Mouse (Mus musculus) lung, postnatal 36 days (tissue): Measurements from ENCODE around the gene Slc47a1.
A peak's percentile ranks its signal among the peaks of the same experiment; 100 is the strongest.
"Not testable (repeated sequence)": the region's sequence is repeated elsewhere in the genome, so short reads cannot be mapped to it uniquely, and the experiment has no call there.

ENCODE experiments used
- DNase-seq: peaks from one replicate; pipeline ENCODE4 v3.0.0; 2022; ENCODE audit warnings: mixed read lengths

Slc47a1 gene

DNA sequence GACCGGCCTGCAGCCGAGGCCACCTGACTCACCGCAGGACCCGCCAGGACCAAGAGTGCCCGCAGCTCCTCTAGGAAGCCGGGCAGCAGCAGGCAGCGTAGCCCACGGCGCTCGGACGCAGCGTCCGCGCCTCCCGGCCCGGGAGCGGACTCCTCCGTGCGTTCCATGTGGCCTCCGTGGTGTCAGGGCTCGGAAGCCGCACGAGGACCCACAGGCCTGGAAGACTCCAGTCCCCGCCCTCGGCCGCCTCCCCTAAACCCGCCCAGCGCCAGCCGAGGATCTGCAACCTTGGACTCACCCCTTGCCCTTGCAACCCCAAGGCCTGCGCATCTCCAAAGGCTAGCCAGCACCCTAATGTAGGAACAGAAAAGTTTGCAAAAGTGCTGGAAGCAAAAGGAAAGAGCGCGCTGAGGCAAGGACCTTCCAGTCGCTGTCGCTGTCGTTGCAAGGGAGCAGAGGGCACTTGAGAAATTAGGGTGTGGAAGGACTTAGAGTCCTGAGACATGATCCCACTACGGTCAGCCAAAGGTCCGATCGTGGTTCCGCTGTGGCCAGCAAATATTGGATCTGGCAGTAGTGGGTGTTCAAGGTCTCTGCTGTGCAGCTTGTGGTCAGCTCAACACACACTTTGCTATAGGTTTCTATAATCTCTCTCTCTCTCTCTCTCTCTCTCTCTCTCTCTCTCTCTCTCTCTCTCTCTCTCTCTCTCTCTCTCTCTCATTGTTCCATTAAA is at the start of gene Slc47a1:
TSS of gene Slc47a1 (minus strand) at position 465 of the 733 bp plus-strand sequence.
- peak; percentile 27 for DNase-seq

GRCm38 (mm10) chr11:61419253-61419652 is 41.1 kb upstream of the Slc47a1 start:
- DNase-seq = no peak

- peak; percentile 93 for DNase-seq
Measured at GRCm38 (mm10) chr11:61417945-61418551, 39.9 kb upstream of the Slc47a1 start.

GRCm38 (mm10) chr11:61416540-61416939 is 38.4 kb upstream of the Slc47a1 start:
- peak; percentile 30 for DNase-seq

DNA sequence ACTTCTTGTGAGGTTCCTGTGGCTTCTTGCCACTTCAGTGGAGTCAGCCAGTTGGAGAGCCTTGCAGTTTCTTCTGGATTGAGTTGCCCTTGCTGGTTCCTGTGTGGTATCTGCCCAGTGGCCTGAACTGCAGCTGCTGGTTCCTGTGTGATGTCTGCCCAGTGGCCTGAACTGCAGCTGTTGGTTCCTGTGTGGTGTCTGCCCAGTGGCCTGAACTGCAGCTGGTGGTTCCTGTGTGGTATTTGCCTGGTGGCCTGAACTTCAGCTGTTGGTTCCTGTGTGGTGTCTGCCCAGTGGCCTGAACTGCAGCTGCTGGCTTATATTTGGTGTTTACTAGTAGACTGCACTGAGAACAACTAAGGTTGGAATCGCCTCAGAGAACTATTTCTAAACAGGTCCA is 37.3 kb upstream of the Slc47a1 start:
- DNase-seq = no peak

GRCm38 (mm10) chr11:61414560-61414959 is 36.4 kb upstream of the Slc47a1 start:
- DNase-seq = no peak

DNA sequence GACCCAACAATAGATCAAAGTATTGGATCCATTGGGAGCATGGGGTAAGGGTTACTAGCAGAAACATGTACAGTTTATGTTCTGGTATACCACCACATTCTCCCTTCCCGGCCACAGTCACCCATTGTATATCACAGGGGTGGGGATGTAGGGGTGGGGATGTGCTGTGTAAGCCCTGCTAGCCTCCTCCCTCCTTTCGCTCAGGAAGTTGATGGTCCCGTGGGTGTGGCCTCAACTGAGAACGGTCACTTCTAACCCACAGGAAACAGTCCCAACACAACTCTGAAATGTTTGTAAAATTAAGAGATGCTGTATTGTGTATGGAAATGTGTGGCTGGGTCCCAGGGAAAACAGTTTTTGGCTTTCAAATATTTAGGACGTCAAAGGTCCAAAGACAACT is 35.3 kb upstream of the Slc47a1 start:
- DNase-seq = no peak

DNA sequence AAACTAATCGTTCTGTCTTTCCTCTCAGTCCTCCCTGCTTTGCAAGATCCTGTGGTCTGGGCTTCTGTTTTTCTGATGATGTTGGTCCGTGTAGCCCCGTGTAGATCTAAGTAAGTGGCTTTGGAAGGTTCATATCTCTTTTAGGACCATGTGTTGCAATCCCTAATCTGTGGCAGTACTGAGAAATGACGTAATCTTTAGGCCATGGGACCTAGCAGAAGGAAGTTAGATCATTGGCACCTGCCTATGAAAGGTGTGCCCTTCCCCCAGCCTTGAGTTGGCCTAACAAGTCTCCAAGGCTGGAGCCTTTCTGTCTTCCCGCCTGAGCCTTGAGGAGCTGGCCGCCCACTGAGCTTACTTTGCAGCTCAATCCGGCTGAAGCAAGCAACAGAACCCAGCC is 33.7 kb upstream of the Slc47a1 start:
- DNase-seq = peak; percentile 41

DNA sequence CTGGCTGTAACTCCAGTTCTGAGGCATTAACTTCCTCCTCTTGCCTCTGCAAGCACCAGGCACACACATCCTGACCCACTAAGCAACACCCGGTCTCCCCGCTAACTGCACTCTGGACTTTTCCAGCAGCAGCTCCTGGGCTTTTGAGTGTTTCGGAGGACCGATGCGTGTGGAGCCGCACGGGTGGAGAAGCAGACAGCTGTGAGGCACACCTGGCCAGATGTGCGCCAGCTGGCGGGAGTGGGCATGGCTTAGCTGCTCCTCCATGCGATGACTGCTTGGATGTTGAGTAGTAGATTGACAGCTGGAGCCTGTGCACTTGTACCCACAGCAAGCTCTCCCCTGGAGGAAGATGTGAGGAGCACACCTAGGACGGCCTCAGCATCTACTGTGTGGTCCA is 33.1 kb upstream of the Slc47a1 start:
- no peak for DNase-seq

DNA sequence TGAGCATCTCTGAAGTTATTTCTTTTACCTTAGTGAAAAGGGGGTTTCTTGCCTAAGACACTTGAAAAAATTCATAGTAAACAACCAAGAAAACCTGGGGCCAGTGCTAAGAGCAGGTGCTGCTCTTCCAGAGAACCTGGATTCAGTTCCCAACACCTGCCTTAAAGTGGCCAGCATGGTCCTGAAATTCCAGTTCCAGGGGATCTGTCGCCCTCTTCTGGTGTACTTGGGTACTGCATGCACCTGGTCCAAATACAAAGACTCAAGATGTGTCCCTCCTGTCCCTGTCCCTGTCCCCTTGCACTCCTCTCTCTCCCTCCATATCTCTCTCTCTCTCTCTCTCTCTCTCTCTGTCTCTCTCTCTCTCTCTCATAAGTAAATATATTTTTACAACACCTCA is 32.0 kb upstream of the Slc47a1 start:
- DNase-seq = peak; percentile 94

DNA sequence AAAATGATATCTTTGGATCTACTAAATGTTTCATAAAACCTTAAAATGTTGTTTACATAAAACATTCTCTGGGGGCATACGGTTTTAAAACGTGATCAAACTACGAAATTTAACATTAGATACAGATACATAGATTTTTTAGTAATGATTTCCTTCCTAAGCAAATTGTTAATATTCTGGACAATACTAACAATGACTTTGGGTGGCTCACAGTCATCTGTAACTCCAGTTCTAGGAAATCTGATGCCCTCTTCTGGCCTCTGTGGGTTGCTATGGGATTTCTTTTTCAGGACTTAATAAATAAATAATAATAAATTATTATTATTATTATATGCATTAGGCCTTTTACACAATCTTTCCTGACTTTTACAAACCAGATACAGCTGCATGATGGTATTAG is 30.9 kb upstream of the Slc47a1 start:
- DNase-seq = peak; percentile 69

GRCm38 (mm10) chr11:61408184-61409027 is 30.3 kb upstream of the Slc47a1 start:
- peak; percentile 82 for DNase-seq

- peak; percentile 94 for DNase-seq
Measured at GRCm38 (mm10) chr11:61407638-61408183, 29.6 kb upstream of the Slc47a1 start.

DNA sequence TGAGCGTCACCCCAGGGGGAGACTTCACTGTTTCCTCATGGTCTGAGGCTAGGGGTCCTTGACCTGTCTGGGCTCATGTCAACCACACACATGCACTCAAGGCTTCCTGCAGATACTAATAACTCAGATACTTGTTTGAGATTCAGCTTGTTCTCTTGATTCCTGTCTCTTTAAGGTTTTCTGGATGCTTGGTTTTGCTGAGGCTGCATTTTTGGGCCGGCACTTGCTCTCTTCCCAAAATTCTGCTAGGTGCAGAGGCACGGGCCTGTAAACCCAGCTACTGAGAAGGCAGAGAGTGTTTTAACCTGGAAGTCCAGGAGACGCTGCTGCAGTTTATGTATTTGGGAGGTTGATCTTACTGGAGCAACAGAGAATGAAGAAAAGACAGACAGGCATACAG is 23.6 kb upstream of the Slc47a1 start:
- DNase-seq = no peak

GRCm38 (mm10) chr11:61400681-61401346 is 22.7 kb upstream of the Slc47a1 start:
- DNase-seq = no peak

GRCm38 (mm10) chr11:61397423-61398043 is 19.4 kb upstream of the Slc47a1 start:
- DNase-seq = not testable (repeated sequence)

DNA sequence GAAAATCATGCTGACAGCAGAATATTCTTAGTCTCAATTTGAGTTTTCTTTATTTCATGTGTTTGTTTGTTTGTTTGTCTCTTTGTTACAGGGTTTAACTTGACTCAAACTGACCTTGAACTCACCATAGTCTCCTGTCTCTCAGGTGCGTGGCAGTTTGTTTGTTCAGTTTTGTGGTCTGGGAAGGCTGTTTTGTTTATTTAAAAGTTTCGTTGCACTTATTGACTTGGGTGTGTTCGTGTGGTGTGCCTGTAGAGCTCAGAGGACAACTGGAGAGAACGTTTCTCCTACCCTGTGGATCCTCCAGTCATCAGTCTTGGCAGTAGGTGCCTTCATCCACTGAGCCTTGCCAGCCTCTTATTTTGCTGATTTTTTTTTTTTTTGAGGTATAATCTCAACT is 10.8 kb upstream of the Slc47a1 start:
- DNase-seq = no peak

GRCm38 (mm10) chr11:61388012-61388411 is 9.9 kb upstream of the Slc47a1 start:
- peak; percentile 73 for DNase-seq

- no peak for DNase-seq
Measured at GRCm38 (mm10) chr11:61387233-61387632, 9.1 kb upstream of the Slc47a1 start.

DNA sequence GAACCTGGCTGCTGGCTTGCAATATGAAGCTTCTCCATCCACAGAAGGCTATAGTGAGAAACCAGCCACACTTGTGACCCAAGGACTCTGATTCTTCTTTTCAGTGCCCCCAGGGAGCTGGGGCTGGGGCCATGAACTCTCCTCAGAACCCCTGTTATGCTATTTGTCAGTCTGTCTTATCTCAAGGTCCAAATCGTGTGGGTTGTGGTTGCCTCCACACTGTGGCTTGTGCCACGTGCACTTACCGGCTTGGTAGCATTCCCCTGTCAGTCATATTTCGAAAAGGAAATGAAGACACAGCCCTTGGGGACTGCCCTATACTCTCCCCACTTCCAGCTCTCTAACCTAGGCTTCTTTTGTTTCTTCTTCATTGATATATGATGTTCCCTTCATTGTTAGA is 7.6 kb upstream of the Slc47a1 start:
- no peak for DNase-seq

DNA sequence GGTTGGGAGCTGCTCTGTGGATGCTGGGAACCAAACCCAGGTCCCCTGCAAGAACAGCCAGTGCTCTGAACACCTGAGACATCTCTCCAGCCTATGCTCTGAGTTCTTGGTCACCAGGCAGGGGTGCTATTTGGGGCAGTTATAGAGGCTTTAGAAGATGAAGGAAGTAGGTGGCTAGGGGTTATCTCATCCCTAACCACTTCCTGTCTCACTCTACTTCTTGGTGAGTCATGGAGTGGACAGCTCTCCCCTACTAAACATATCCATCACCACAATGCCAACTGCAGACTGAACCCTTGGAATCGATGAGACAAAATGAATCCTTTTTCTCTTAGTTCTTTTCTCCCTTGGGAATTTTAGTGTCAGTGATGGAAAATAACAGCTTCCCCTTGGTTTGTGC is 3.1 kb upstream of the Slc47a1 start:
- no peak for DNase-seq

GRCm38 (mm10) chr11:61378651-61379050 is 506 bp upstream of the Slc47a1 start:
- no peak for DNase-seq
